Mouse (Mus musculus) embryo, embryonic 11.5 days (tissue): ENCODE data around the gene Timm8b.
A peak's percentile ranks its signal among the peaks of the same experiment; 100 is the strongest.

Experiments used
- DNase-seq: peaks from one replicate; pipeline ENCODE4 v3.0.0-alpha.2; 2012; ENCODE audit warnings: low read depth, low spot score

Timm8b gene

DNA sequence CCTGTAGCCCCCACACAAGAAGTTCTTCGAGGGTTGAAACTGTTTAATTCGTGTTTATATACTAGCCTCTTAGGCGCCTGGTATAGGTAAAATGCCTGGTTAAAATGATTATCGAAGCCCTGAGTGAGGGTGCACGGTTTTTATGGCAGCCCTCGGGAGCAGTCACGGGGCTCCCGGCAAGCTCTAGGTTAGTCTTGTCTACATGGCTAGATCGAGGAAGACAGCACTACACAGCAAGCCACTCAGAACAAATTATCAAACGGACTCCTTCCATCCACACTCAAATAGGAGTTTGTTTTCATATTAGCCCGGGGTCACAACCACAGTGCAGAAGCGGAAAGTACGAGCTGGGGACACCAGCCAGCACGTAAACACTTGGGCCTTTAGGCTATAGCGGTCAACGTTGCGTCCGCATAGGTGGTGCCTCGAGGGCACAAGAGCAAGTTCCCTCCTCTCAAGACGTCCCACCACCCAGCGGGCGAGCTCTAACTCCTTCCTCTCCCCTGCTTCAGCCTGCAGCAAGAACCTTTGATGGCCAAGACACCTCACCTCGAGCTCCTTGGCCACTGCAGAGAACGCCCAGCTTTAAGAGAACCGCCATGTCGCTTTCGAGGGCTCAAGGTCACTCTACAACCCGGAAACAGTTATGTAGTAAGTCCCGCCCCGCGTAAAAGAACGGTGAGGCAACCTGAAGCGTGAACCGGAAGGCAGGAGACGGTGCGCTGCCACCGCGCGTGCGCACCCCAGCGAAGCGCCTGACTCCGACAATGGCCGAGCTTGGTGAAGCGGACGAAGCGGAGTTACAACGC is at the start of gene Timm8b, which contains the start of gene Sdhd:
TSS of gene Timm8b (plus strand) at position 722 of the 809 bp plus-strand sequence.
TSS of gene Sdhd (minus strand) at position 624 of the 809 bp plus-strand sequence.
- peak; percentile 91 for DNase-seq

DNA sequence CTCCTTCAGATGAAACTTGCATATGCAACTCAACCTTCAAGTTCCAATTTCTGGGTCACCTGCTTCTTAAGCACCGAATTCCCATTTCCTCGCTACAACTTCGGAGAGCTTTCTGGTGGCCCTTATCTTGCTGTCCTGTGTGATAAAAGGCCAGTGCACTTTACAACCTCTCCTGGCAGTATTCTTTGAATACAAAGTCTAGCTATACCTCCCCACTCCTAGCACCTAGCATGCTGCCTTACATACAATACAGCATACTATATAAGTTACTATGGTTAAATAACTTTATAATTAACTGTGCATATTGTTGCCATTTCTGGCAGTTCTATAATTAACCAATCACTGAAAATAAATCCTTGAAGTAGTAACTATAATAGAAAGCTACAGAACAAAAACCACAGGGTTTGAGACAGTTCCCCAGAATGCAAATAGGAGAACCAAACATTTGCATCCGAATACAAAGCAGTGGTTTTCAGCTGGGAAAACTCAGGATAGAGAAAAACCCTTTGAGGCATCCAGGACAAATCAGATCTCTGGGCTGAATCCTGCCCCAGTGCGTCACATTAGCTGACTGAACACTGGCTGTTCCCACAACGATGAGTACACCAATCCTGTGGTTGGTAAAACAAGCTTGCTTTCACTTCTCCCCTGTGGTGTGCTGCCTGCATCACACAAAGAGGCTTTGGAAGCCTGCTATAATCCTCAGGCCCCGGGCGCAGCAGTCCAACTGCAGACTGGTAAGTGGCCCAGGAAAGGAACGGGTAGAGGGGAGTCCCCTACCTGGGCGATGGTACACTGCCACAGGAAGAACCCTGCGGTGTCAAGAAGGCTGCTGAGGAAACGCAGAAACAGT is 49.2 kb upstream of the Timm8b start, which contains the start of gene Il18:
TSS of gene Il18 (plus strand) at position 587 of the 853 bp plus-strand sequence.
- no peak for DNase-seq

DNA sequence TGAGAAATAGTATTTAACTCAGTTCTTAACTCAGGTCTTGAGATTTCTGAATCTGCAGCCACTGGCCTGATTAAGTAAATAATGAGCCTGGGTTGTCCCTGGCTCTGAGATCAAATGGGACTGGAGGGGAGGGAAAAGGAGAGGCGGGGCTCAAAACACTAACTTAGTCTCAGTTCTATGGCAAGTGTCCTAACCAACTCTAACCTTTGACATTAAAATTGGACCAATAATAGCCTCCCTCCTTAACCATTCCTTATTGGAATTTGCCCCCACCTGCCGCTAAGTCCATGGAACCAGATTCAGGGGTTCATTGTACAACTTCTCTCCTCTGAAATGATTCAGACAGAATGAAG is 48.6 kb upstream of the Timm8b start, which contains the start of gene Bco2:
TSS of gene Bco2 (minus strand) at position 88 of the 353 bp plus-strand sequence.
- DNase-seq, result no peak

DNA sequence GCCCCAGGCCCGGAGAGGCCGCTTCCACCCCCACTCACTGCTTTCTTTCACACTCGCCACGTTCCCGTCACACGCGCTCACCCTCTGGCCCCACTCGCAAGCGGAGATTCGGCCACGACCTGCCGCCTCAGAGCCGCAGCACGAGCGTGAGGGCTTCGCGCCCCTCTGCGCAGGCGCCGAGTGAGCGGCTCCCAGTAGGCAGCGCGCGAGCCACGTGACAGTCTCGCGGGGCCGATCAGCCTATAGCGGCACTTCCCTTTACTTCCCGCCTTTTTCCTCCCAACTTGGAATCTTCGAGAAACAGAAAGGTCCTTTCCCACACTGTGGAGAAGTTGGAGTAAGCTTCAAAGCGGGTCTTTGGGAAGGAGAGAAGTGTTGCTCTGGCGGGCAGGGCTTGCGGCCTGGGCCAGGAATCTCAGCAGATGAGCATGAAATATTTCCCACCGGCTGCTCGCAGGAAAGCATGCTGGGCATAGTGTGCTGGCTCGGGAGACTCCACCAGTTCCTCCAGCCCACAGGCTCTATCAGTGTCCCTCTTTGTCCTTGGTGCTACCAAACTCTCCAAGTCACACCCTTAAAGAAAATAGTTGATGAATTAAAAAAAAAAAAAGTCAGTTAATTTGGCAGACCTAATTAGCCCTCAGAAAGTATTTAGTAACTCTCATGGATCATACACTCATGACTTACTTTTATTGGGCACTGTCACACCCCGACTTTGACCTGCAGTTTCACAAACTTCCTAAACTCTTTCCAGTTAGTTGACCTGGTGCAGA is 42.4 kb upstream of the Timm8b start, which contains the start of gene Tex12:
TSS of gene Tex12 (minus strand) at position 181 of the 773 bp plus-strand sequence.
- DNase-seq, result no peak

DNA sequence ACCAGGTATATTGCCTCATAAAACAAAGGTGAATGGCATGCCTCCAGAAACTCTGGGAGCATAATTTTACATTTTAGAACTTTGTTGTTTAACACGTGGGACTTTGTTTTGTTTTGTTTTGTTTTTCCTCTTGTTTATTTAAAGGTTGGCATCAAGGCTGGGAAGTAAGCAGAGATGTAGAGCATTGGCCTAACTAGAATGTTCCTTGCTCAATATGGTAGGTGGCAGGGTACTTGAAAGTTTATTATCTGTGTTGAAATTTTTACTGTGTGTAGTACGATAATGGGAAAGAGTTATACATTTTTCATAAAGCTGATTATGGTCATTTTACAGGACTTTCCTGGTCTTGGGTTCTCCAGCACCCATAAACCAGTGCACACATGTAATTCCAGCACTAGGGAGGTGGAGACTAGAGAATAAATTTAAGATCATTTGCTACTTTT is 41.8 kb upstream of the Timm8b start:
- no peak for DNase-seq

DNA sequence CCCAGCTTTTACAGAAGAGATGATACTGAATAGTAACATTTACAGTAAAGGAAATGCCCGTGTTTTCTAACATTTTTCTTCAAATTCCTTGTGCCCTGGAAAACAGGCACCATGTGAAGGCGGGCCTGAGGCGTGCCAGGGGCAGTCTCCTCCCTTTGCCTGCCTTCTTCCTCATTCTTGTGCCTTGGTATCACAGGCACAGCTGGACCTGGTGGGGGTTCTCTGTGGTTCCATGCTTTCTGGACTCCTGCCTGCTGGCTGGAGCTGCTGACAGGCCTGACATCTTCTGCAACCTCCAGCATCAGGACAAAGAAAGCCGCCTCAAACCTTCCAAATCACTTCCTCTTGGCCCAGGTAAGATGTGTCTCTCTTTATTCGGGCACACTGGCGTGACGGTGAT is 38.5 kb upstream of the Timm8b start:
- DNase-seq, result no peak

DNA sequence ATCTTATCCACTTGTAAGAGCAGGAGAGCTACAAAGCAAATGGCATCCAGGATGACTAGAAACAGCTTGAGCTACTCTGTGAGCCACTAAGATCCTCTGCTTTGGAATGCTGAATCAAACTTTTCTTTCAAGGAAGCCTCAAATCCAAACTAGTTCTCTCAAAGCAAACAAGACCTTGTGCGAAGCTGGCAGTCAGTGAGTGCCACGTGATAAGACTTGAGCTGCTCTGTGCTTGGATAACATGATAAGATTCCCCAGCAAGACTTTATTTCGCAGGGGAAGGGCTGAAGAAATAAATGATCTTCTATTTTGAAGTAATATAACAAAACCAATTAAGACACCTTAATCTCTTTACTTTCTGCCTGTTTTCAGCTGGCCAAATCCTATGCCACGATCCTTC is 37.8 kb upstream of the Timm8b start:
- no peak for DNase-seq

DNA sequence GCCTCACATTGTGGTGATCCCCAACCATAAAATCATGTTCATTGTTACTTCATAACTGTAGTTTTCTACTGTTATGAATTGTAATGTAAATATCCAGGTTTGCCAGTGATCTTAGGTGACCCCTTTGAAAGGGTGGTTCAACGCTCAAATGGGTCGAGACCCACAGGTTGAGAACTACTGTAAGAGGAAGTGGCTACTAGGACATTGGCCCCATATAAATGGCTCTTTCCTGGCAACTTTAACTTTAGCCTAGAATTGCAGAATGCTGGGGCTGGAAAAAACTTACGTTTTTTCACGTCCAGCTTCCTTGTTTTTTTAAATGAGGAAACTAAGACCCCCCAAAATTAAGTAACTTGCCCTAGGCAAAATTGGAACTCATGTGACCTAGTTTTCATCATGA is 36.3 kb upstream of the Timm8b start:
- no peak for DNase-seq

DNA sequence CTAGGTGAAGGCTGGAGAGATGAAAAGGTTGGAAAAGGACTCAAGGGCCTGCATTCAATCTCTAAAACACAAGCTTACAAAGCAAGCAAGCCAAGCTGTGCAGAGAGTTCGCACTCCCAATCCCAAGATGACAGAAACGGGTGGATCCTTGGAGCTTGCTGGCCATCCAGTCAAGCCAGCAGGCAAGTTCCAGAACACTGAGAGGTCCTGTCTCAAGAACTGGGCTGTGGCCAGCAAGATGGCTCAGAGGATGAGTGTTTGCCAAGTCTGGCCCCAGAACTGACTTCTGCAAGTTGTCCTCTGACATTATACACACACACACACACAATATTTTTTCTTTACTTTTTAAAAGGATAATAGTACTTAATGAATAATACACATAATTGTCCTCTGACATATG is 35.8 kb upstream of the Timm8b start:
- DNase-seq, result no peak

DNA sequence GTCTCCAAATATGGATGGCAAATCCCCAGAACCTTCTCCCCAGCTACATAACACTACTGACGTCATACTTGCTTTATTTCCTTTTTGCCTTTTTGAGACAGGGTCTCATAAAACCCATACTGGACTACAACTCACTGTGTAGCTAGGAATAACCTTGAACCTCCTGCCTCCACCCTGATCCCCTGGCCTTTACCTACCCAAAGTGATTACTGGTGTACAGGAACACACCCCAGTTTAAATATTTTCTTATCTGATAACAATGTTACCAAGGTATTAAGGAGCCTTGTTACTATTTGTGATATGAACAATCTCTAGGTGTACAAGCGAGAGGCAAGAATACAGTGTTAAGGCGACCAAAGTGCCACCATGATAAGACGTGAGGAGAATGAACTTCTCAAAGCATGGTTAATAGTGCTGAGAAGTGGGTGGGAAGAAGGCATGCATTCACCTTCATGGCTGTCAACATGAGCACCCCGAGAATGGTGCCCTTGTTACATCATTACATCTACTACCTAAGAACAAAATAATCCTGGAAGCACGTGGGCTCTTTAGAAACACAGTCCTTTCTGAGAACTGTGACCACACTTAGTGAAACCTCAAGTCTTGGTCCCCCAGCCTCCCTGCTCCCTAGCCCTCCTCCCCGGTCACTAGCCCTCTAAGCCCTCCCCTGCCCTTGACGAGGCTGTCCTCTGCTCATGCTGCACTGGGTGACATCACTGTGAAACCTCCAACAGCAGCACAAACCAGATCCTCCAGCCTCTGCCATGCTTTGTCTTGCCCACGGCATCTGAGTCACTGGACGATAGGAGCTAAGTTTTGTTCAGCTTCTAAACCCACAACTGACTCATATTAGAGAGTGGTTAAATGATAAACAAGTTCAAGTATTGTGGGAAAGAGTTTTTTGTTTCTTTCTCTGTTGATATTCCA is 33.8 kb upstream of the Timm8b start:
- DNase-seq, result no peak

DNA sequence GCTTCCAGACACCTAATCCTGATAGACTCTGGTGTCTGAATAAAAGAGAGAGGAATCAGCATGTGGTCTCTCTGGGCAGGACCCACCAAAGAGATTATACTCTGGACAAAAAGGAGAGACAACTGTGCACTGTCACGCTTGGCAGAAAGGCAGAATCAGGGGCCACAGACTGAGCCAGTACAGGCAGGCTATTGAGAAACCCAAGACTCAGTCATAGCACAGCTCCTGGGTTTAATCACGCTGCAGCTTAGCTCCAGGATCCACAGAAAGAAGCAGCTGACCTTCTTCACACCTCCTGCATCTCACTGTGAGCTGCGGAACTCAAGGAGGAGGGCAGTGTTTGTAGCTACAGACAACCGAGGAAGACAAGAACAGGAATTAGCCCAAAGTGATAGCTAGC is 23.3 kb upstream of the Timm8b start:
- DNase-seq, result no peak

DNA sequence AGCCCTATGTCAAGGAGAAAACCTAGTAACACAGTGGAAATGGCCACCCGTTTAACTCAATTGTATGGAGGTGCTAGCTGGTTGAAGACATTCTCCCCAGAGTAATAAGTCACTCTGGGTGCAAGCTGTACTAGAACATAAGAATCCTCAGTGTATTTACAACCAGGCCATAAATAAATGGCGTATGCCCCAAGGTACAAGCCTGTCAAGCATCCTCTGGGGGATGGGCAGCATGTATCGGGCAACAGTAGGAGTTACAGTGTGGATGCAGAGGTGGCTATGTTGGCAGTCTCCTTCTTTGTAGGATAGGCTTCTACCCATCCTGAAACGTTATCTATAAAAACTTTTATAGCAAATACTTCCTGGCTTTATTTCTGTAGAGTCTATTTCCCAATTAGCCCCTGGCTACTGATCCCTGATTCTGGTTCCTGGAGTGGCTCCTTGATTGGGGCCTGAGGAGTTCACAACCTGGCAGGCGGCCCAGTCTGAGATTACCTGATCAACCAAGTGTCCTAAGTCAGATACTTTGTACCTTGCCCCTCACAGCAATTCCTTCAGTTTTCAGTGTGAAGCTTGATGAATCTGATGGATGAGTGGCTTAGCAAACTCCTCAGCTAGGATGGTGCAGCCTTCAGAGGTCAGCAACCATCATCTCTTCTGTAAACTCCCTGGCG is 18.4 kb upstream of the Timm8b start:
- no peak for DNase-seq

DNA sequence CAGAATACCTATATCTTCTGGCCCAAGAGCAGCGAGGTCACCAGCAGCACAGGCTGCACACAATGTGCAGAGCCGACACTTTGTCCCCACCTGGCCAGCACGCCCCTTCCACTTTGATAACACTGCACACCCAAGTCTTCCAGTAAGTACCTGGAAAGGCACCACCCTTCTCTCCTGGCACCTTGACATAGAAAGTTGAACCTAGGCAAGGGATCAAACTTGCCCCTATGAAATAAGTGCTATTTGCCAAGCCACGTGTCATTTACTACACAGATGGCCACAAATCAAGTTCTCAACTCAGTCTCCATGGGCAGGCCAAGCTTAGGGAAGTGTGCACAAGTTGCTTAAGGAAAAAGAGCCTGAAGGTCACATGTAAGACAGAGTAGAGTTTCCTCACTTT is 16.8 kb upstream of the Timm8b start:
- DNase-seq, result no peak

DNA sequence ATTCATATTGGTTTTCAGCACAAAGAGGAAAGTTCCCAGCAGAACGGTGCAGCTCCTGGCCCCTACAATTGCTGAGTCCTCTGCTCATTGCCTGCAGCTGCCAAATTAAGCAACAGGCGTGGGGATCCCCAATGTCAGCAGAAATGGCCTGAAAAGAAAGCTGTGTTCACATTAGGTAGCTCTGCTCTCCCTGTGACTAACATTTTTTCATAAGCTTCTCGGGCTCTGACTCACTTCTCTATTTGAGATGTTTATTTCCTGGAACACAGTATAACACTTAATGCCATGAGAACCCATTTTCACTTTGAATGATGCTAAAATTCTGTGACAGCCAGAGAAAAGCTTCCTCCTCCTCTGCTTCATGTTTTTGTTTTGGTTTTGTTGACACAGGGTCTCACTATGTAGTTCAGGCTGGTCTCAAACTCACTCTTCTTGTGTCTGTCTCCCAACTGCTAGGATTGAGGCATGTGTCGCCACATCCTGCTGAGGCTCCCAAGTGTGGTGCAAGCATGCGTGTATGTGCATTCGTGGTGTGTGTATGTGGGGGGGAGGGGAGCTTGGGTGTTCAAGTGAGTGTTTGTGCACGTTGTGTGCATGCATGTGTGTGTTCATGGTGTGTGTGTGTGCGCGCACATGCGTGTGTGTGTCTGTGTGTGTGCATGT is 12.7 kb upstream of the Timm8b start:
- no peak for DNase-seq

DNA sequence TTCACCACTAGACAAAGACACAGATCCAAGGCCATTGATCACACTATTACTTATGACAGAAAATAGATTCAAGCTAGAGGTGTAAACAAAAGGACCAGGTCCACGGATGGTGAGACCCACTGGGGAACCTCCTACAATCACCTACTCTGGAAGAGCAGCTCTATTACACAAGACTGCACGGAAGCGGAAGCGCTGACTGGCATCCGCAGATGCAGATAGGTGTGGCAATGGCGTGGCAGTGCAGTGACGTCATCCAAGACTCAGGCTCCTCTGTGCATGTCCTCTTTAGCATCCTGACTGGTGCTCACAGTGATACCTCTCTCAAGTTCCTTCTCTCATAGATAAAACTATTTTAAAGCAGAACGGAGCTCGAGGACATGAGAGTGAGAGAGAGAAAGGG is 10.8 kb upstream of the Timm8b start:
- DNase-seq, result no peak

DNA sequence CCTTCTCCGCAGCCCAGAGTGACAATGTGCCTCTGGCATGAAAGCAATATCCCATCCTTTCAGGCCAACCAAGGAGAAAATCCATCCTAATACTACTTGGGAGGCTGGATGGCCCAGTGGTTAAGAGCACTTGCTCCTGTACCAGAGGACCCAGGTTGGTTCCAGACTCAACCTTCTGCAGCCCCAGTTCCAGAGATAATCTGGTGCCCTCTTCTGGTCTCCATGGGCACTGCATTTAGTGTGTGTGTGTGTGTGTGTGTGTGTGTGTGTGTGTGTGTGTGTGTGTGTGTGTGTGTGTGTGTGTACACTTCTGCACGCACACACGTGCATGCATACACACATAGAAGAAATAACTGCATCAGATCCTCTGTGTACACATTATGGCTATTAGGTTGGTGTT is 10.2 kb upstream of the Timm8b start:
- no peak for DNase-seq

DNA sequence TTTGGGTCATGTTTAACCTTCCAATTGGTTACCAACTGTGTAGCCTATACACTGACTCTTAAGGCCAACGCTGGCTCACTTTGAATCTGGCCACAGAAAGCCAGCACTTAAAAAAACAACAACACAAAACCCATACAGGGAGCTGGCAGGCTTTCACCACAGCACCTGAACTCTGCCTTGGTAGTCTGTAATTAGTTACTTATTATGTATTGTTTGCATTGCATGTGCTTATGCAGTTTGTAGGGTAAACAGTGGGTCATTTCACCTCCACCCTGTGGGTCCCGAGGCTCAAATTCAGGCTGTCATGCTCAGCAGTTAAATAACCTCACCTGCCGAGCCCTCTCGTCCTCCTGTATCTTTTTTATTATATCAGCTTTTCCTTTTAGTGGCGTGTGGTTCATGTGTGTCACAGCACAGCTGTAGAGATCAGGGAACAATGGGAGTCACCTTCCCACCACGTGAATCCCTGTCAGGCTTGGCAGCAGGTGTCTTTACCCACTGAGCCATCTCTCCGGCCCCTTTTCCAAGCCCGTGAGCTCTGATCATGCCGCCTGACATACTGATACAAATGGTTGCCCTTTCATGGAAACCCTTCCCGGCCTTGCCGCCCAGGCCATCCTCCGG is 8.8 kb upstream of the Timm8b start:
- no peak for DNase-seq

DNA sequence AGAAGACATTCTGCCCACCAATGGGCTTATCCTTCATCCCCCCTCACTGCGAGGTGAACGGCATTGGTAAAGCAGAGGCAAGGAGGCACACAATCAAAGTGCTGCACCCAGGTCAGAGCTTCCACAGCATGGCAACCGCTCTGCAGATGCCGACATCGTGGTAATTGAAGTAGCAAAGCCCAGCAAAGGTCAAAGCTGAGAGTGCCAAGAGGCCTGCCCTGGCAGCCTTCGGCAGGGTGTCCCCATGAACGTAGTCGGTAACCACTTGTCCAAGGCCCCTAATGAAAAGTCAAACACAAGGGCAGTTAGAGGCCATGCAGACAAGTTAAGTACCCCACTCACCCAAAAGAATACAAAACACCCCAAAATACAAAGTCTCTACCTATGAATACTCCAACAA is 6.7 kb upstream of the Timm8b start:
- no peak for DNase-seq

DNA sequence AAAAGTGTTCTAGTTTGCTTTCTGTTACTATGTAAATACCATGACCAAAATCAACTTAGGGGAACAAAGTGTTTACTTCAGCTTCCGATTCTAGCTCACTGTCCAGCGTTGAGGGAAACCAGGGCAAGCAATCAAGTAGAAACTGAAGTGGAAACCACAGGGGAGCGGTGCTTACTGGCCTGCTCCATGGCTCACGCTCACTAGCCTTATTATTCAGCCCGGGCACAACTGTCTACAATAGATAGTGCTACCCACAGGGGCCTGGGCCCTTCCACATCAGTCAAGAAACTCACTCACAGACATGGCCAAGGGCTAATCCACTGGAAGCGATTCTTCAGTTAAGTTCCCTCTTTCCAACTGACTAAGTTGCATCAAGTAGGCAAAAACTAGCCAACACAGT is 2.2 kb upstream of the Timm8b start:
- DNase-seq, result no peak
